Mouse (Mus musculus): ENCODE data around the gene Lrrc26.

DNA sequence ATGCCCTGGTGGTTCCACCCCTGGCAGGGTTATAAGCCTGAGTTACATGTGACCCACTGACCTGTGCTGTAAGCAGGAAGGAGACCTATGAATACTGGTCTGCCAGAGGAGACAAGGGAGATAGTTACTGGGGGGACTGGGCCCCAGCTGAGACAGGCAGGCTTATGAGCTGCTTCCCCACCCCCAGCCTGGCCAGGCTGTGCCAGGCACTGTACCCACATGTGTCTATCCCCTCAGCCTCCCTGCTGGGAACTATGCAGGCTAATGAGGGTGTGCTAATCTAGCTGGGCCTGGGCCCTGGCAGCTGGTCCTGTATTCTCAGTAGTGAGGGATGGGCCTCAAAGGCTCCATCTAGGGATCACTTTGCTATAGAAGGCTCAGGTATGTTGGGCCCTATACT is 22.5 kb upstream of the Lrrc26 start:
- TF ChIP-seq POLR2A (IDR thresholded peaks at IDR 0.05; ENCODE audit: extremely low read depth, insufficient read depth, low read length) (no peak), CTCF (IDR thresholded peaks at IDR 0.05; ENCODE audit: low read depth, low read length) (no peak)
